Mouse (Mus musculus) heart, embryonic 11.5 days (tissue): ENCODE results near the gene Spag8. TPM values are rescaled to one million over a fixed set of nuclear protein-coding genes. Genes with fewer than 3 reads are reported as not detected.

Source experiments
- ATAC-seq: fragments of 200-750 bp; cut with Nextera tagmentation; replicated peaks from 2 replicates; pipeline ENCODE4 v1.8.0; 2017; ENCODE audit warnings: moderate library complexity; ENCODE audit not compliant: insufficient number of reproducible peaks, low FRiP score, low TSS enrichment
- H3K27ac ChIP-seq: fragments of 300-500 bp; sonication (generic); 2 replicates; pipeline ENCODE4 v1.5.1; 2014; ENCODE audit warnings: mild to moderate bottlenecking, low read depth, low read length
- H3K27me3 ChIP-seq: fragments of 300-500 bp; sonication (generic); 2 replicates; pipeline ENCODE4 v1.6.1; 2014; ENCODE audit warnings: mild to moderate bottlenecking, low read length, mixed read lengths; ENCODE audit not compliant: control insufficient read depth, insufficient read depth
- H3K36me3 ChIP-seq: fragments of 300-500 bp; sonication (generic); 2 replicates; pipeline ENCODE4 v1.6.1; 2014; ENCODE audit warnings: mild to moderate bottlenecking, low read length, moderate library complexity, mixed read lengths; ENCODE audit not compliant: control insufficient read depth, insufficient read depth
- H3K4me1 ChIP-seq: fragments of 300-500 bp; sonication (generic); 2 replicates; pipeline ENCODE4 v1.6.1; 2014; ENCODE audit warnings: low read length; ENCODE audit not compliant: control insufficient read depth, insufficient read depth
- H3K4me2 ChIP-seq: fragments of 300-500 bp; sonication (generic); 2 replicates; pipeline ENCODE4 v1.6.1; 2014; ENCODE audit warnings: mild to moderate bottlenecking, moderate library complexity
- H3K4me3 ChIP-seq: fragments of 300-500 bp; sonication (generic); 2 replicates; pipeline ENCODE4 v1.5.1; 2014; ENCODE audit warnings: low read depth, low read length
- H3K9ac ChIP-seq: fragments of 300-500 bp; sonication (generic); 2 replicates; pipeline ENCODE4 v1.6.1; 2014; ENCODE audit warnings: mild to moderate bottlenecking, low read depth, low read length, moderate library complexity
- H3K9me3 ChIP-seq: fragments of 300-500 bp; sonication (generic); replicated peaks from 2 replicates; pipeline ENCODE4 v1.6.1; 2016; ENCODE audit warnings: low read length; ENCODE audit not compliant: control insufficient read depth
- WGBS: fragments of 180-500 bp; shearing (Covaris S2); extraction: QIAGEN DNeasy Blood & Tissue Kit; methylation state at CpG from one replicate; pipeline ENCODE4 v1.1.7; 2014; ENCODE audit not compliant: insufficient replicate concordance; 5-methylcytosine and 5-hydroxymethylcytosine counted together
- polyA plus RNA-seq: library from polyadenylated mRNA; unstranded; fragments of >200 nt; fragmentation: Nextera tagmentation; extraction: Ambion mirVana; gene quantifications from 2 replicates; pipeline ENCODE4 v1.2.1, GENCODE M21; 2014

Spag8 gene
- polyA plus RNA-seq, 1 experiment from 2014 or later, result 0.29 TPM

DNA sequence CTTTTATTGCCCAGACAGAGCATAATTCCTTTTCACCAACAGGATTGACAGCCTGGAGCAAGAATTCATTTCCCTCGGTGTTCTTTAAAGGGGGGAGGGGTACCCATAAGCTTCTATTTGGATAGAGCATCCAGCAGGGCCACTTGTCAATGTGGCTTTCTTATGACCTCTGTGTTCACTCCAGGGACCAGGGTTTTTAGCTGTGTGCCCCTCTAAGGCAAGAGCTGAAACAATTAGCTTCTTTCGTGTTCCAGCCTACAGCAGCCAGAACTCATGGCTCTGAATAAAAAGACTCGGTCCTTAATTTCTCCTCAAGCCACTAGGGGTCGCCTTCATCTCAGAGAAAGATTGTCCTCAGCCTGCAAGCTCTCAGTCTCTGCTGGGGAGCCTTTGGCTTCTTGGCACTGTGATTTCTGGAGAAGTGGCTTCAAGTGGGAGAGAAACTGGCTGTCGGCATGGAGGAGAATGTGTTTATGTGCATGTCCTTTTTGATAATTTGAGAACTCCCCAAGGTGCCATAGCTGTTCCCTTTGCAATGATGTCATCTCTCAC lies 23.3 kb downstream of the Spag8 start:
- H3K4me1 ChIP-seq, result peaks cover 14% of the 10 kb centered on the region
- H3K36me3 ChIP-seq, result no peaks in the 10 kb centered on the region
- peak; percentile 46; the same call in 1 of the 2 replicates for ATAC-seq
- peaks cover 3% of the 10 kb centered on the region; the same call in 1 of the 2 replicates for H3K9me3 ChIP-seq
- no peak overlapping the region for H3K27ac ChIP-seq
- peaks cover 13% of the 10 kb centered on the region for H3K27me3 ChIP-seq
- no peak overlapping the region for H3K9ac ChIP-seq
- WGBS, result 10% methylated on average over 5 of the region's 5 CpGs
- H3K4me2 ChIP-seq, result peak overlapping the region; percentile 22; the same call in 1 of the 2 replicates
- no peak overlapping the region for H3K4me3 ChIP-seq

DNA sequence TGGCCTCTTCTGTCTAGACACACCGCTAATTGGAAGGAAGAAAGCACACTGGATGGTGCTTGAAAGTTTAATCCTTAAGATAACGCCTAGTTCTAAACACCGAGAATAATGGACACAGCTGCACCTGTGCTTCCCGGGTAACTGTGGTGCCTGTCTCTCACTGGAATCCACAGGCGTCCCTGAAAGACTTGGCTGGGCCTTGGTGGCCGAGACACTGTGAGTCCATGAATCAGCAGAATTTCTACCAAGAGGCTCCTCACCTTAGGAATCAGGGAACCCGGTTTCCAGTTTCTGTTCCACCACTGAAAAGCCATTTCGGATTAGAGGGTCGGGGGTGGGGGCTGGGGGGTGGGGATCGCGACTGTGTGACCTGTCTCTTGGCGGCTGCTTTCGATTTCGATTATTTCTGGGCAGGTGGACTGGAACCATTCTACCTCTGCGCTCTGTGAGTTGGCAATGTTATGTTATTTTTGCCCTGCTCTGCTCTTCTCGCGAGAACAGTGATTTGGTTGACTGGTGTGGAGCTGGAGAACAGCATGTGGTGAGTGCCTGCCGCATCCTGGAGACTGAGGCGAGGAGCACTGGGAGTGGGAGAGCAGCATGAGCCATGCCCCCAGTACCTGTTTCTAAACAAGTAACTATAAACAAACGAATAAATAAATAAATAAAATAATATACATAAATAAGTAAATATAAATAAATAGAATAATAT lies 24.1 kb downstream of the Spag8 start:
- Histone ChIP-seq H3K9ac (no peak overlapping the region; the same call in 1 of the 2 replicates), H3K27ac (no peak overlapping the region), H3K27me3 (peaks cover 13% of the 10 kb centered on the region), H3K9me3 (peaks cover 8% of the 10 kb centered on the region), H3K4me1 (peaks cover 14% of the 10 kb centered on the region), H3K4me3 (0 out of 2 replicates have a peak overlapping the region, but pooled peaks have one; percentile 2), H3K36me3 (no peaks in the 10 kb centered on the region), H3K4me2 (peak overlapping the region; percentile 27)
- no peak for ATAC-seq
- WGBS, result 39% methylated on average over 20 of the region's 20 CpGs

GRCm38 (mm10) chr4:43620146-43620778 lies 33.1 kb downstream of the Spag8 start:
- Histone ChIP-seq H3K36me3 (no peaks in the 10 kb centered on the region), H3K9ac (no peak overlapping the region), H3K9me3 (peaks cover 7% of the 10 kb centered on the region), H3K4me2 (no peak overlapping the region), H3K27me3 (no peaks in the 10 kb centered on the region), H3K4me3 (no peak overlapping the region), H3K27ac (no peak overlapping the region), H3K4me1 (no peaks in the 10 kb centered on the region)
- WGBS, result 58% methylated on average over 4 of the region's 4 CpGs
- no peak for ATAC-seq

GRCm38 (mm10) chr4:43613060-43613730 lies 40.2 kb downstream of the Spag8 start:
- Histone ChIP-seq H3K36me3 (no peaks in the 10 kb centered on the region), H3K27ac (no peak overlapping the region), H3K9ac (no peak overlapping the region), H3K9me3 (no peaks in the 10 kb centered on the region), H3K4me2 (no peak overlapping the region), H3K27me3 (no peaks in the 10 kb centered on the region), H3K4me1 (no peaks in the 10 kb centered on the region), H3K4me3 (no peak overlapping the region)
- 54% methylated on average over 3 of the region's 3 CpGs for WGBS
- ATAC-seq, result no peak

- Histone ChIP-seq H3K9ac (no peak overlapping the region), H3K4me1 (no peaks in the 10 kb centered on the region), H3K36me3 (no peaks in the 10 kb centered on the region), H3K4me3 (no peak overlapping the region), H3K9me3 (no peaks in the 10 kb centered on the region), H3K4me2 (no peak overlapping the region), H3K27me3 (no peaks in the 10 kb centered on the region), H3K27ac (no peak overlapping the region)
- ATAC-seq, result no peak
- 57% methylated on average over 10 of the region's 10 CpGs for WGBS
Measured at GRCm38 (mm10) chr4:43612534-43612933, 40.9 kb downstream of the Spag8 start.

GRCm38 (mm10) chr4:43604751-43605685 lies 48.4 kb downstream of the Spag8 start:
- Histone ChIP-seq H3K36me3 (no peaks in the 10 kb centered on the region), H3K9ac (no peak overlapping the region), H3K27me3 (no peaks in the 10 kb centered on the region), H3K4me2 (no peak overlapping the region), H3K4me1 (peaks cover 9% of the 10 kb centered on the region; the same call in 1 of the 2 replicates), H3K4me3 (no peak overlapping the region), H3K27ac (no peak overlapping the region), H3K9me3 (no peaks in the 10 kb centered on the region)
- 41% methylated on average over 9 of the region's 9 CpGs for WGBS
- ATAC-seq, result no peak

DNA sequence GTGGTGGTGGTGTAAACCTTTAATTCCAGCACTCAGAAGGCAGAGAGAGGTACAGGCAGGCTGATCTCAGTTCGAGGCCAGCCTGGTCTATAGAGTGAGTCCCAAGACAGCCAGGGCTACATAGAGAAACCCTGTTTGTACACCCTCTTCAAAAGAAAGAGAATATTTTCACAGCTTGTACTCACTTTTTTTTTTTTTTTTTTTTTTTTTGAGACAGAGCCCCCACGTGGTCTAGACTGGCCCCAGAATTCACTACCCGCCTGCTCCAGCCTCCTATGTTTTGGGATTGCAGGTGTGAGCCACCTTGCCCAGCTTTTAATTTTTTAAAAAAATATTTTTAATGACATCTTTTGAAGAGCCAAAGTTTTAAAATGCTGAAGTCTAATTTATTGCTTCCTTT lies 49.3 kb downstream of the Spag8 start:
- no peak overlapping the region for H3K27ac ChIP-seq
- no peak for ATAC-seq
- no peak overlapping the region for H3K4me3 ChIP-seq
- no peaks in the 10 kb centered on the region for H3K9me3 ChIP-seq
- H3K4me1 ChIP-seq, result peaks cover 9% of the 10 kb centered on the region; the same call in 1 of the 2 replicates
- 73% methylated on average over 3 of the region's 3 CpGs for WGBS
- no peaks in the 10 kb centered on the region for H3K27me3 ChIP-seq
- H3K4me2 ChIP-seq, result no peak overlapping the region
- H3K9ac ChIP-seq, result no peak overlapping the region
- no peaks in the 10 kb centered on the region for H3K36me3 ChIP-seq
